Mouse (Mus musculus) embryonic fibroblast, embryonic 13.5 days (primary cell): ENCODE results near the gene Arvcf. TPM values are rescaled to one million over a fixed set of nuclear protein-coding genes. Genes with fewer than 3 reads are reported as not detected.

ENCODE experiments used
- H3K27ac ChIP-seq: 2 replicates; pipeline ENCODE4 v1.5.1; 2012; ENCODE audit warnings: low read length, control low read depth, inconsistent platforms; ENCODE audit not compliant: insufficient read depth
- H3K4me1 ChIP-seq: 2 replicates; pipeline ENCODE4 v1.6.1; 2011; ENCODE audit warnings: low read length; ENCODE audit not compliant: control insufficient read depth, insufficient read depth
- H3K4me3 ChIP-seq: 2 replicates; pipeline ENCODE4 v1.5.1; 2011; ENCODE audit warnings: mild to moderate bottlenecking, control low read depth, low read length; ENCODE audit not compliant: insufficient read depth
- CTCF ChIP-seq: IDR thresholded peaks from 2 replicates; pipeline ENCODE4 v1.5.1; 2011; ENCODE audit warnings: mild to moderate bottlenecking, control low read depth, low read length, moderate library complexity, borderline replicate concordance; ENCODE audit not compliant: insufficient read depth
- POLR2A ChIP-seq: IDR thresholded peaks from 2 replicates; pipeline ENCODE4 v1.6.1; 2011; ENCODE audit warnings: low read depth, mild to moderate bottlenecking, control low read depth, low read length, moderate library complexity
- polyA plus RNA-seq: library from polyadenylated mRNA; stranded (reverse); fragments of >200 nt; gene quantifications from 2 replicates; pipeline ENCODE4 v1.2.4, GENCODE M21; 2011; ENCODE audit warnings: low read depth; ENCODE audit not compliant: missing spikeins, insufficient read length

Gene Arvcf
- polyA plus RNA-seq, 1 experiment = 6.7 TPM

GRCm38 (mm10) chr16:18426215-18426791, 78.3 kb downstream of the Arvcf start, which contains the start of gene Txnrd2:
Gene Txnrd2, plus strand, starts transcription at chr16:18426384.
- TF ChIP-seq POLR2A = peak; percentile 68
- peak; percentile 48; the same call in 1 of the 2 replicates for TF ChIP-seq CTCF
- Histone ChIP-seq H3K4me3 (peak within 1 kb of the TSS; percentile 70), H3K27ac (peak within 1 kb of the TSS; percentile 48), H3K4me1 (peaks cover 7% of the 10 kb centered on the region; the same call in 1 of the 2 replicates)

DNA sequence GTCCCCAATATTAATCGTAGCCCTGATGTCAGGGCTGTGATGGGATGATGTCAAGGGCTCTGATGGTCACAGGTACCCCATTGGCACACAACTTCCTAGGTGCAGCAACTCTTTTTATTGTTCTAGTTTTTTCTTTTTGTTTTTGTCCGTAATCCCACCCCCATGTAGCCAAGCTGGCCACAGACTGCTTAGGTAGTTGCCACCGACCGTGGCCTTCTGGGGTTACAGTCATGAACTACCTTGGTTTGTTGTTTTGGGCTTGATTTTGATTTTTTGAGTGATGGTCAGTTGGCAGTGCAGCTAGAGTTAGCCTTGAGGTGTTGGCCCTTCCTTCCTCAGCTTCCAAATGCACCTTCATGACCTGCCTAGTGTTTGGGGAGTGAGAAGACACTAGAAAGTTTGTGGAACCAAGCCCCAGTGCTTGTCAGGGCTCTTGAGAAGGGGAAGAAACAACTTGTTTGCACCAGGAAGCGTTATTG, 78.9 kb downstream of the Arvcf start, which contains the start of gene Comt:
Gene Comt (minus strand): TSS at position 51 of the 479 bp plus-strand sequence.
- Histone ChIP-seq H3K4me1 (peaks cover 7% of the 10 kb centered on the region; the same call in 1 of the 2 replicates), H3K27ac (peak within 1 kb of the TSS; percentile 48), H3K4me3 (peak within 1 kb of the TSS; percentile 70)
- no peak for TF ChIP-seq CTCF
- TF ChIP-seq POLR2A = no peak

GRCm38 (mm10) chr16:18428011-18428515, 80.1 kb downstream of the Arvcf start:
- peaks cover 7% of the 10 kb centered on the region; the same call in 1 of the 2 replicates for H3K4me1 ChIP-seq
- no peak overlapping the region for H3K4me3 ChIP-seq
- TF ChIP-seq CTCF = no peak
- TF ChIP-seq POLR2A = no peak
- no peak overlapping the region for H3K27ac ChIP-seq

DNA sequence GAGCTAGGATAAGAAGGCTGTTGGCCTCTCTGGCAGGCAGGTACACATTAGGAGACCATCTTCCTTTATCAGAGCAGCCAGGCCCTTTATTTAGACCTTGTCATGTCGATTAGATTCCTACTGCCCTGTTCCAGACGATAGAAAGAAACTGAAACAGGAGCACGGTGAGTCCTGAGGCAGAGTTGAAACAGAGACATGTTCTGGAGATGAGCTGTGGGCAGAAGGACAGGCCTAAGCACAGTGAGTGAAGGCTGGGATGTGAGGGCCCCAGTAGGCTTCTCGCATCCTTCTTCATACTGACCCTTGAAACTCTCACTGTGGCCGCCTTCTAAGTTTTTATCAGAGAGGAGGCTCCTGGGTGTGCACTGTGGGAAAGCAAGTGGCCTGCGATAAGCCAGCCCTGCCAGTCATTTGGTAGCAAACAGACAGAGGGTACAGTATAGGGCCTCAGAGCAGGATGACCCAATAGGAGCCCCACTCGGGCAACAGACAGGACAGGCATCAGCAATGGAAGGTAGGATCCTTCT, 80.6 kb downstream of the Arvcf start:
- H3K4me1 ChIP-seq = peaks cover 3% of the 10 kb centered on the region; the same call in 1 of the 2 replicates
- no peak overlapping the region for H3K4me3 ChIP-seq
- H3K27ac ChIP-seq = no peak overlapping the region
- TF ChIP-seq CTCF (no peak), POLR2A (no peak)

DNA sequence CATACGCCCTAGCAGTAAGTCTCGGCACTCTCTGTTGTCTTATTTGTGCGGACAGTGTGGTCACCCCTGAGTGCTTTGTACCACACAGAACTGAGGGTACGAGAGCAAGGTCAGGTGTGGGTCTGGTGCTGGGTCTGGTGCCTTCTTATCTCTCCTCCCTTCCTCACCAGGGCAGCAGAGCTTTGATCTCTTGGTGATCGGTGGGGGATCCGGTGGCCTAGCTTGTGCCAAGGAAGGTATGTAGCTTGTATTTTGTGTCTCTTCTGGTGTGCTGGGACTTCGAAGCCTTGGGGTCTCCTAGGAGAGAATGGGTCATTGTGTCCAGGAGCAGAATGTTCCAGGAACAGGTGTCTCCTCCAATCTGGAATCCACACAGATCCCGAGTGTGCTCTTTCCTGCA, 81.7 kb downstream of the Arvcf start:
- TF ChIP-seq POLR2A (no peak), CTCF (no peak)
- no peak overlapping the region for H3K27ac ChIP-seq
- H3K4me1 ChIP-seq = peaks cover 1% of the 10 kb centered on the region; the same call in 1 of the 2 replicates
- H3K4me3 ChIP-seq = no peak overlapping the region

DNA sequence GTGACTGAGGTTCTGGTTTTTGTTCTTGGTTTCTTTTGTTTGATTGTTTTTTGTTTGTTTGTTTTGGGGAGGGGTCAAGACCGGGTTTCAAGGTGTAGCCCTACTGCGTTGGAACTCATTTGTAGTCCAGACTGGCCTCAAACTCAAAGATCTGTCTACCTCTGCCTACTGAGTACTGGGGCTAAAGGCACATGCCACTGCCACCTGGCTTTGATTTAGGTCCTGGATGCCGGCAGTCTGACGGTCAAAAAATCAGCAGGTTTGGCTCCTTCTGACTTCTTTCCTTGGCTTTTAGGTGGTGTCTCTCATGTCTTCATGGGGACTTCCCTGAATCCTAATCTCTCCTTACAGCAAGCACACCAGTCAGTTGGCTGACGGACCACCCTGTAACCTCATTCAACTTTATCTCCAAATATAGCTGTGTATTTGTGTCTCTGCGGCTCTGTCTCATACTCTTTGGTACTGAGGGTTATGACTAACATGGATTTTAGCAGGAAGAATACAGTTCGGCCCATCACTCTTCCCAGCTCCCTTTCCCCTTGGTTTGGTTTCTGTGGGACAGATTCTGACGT, 82.7 kb downstream of the Arvcf start:
- Histone ChIP-seq H3K4me3 (no peak overlapping the region), H3K27ac (no peak overlapping the region), H3K4me1 (no peaks in the 10 kb centered on the region)
- TF ChIP-seq POLR2A = no peak
- TF ChIP-seq CTCF = no peak

- Histone ChIP-seq H3K4me3 (no peak overlapping the region), H3K4me1 (no peaks in the 10 kb centered on the region), H3K27ac (no peak overlapping the region)
- TF ChIP-seq CTCF (no peak), POLR2A (no peak)
Measured at GRCm38 (mm10) chr16:18433341-18433920, 85.4 kb downstream of the Arvcf start.

- TF ChIP-seq CTCF (no peak), POLR2A (no peak)
- Histone ChIP-seq H3K4me3 (no peak overlapping the region), H3K4me1 (peaks cover 2% of the 10 kb centered on the region; the same call in 1 of the 2 replicates), H3K27ac (no peak overlapping the region)
Measured at GRCm38 (mm10) chr16:18436128-18436527, 88.1 kb downstream of the Arvcf start.

DNA sequence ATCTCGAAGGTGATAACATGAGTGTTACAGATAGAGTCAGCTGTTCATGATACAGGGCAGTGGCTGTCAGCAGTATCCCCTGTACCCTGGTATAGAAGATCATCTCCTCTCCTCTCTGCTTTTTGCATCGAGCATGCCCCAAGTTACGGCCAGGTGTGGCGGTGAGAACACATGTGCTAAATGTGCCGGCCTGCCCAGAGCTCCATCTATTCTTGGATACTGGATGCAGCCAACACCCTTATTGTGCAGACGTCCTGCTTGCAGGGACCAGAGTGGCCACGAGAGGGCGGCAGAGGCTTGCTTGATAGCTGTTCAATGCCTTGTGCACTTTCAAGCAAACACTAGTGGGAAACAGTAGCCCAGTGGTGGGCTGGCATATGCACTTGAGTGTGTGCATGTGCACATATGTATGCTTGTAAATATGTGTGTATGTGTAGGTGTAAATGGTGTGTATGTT, 95.4 kb downstream of the Arvcf start:
- no peak overlapping the region for H3K27ac ChIP-seq
- H3K4me1 ChIP-seq = peaks cover 2% of the 10 kb centered on the region; the same call in 1 of the 2 replicates
- TF ChIP-seq POLR2A (no peak), CTCF (peak; percentile 98)
- H3K4me3 ChIP-seq = no peak overlapping the region
